Mouse (Mus musculus): ENCODE results near the gene Mbnl1.
A peak's percentile ranks its signal among the peaks of the same experiment; 100 is the strongest.

The Mbnl1 gene

GRCm38 (mm10) chr3:60608952-60609403, 136.3 kb downstream of the Mbnl1 start:
- no peak for DNase-seq (ENCODE audit: low spot score in 2 of 2)

GRCm38 (mm10) chr3:60611839-60612238, 139.2 kb downstream of the Mbnl1 start:
- peak; percentile 46 to 69 for DNase-seq (ENCODE audit: low spot score in 2 of 2)

GRCm38 (mm10) chr3:60613121-60613520, 140.5 kb downstream of the Mbnl1 start:
- DNase-seq (ENCODE audit: low spot score in 2 of 2) = no peak

- peak in 1 of 2 experiments; percentile 40 for DNase-seq (ENCODE audit: low spot score in 2 of 2)
Observed at GRCm38 (mm10) chr3:60614516-60614915, 141.9 kb downstream of the Mbnl1 start.

GRCm38 (mm10) chr3:60615057-60615606, 142.5 kb downstream of the Mbnl1 start:
- DNase-seq (ENCODE audit: low spot score in 2 of 2) = peak; percentile 42 to 44

- DNase-seq (ENCODE audit: low spot score in 2 of 2) = no peak
Observed at GRCm38 (mm10) chr3:60615615-60616014, 143.0 kb downstream of the Mbnl1 start.

- no peak for DNase-seq (ENCODE audit: low spot score in 2 of 2)
Observed at GRCm38 (mm10) chr3:60616147-60616546, 143.5 kb downstream of the Mbnl1 start.

- DNase-seq (ENCODE audit: low spot score in 2 of 2) = no peak
Observed at GRCm38 (mm10) chr3:60617643-60618042, 145.0 kb downstream of the Mbnl1 start.

GRCm38 (mm10) chr3:60620236-60620635, 147.6 kb downstream of the Mbnl1 start:
- DNase-seq (ENCODE audit: low spot score in 2 of 2) = no peak

GRCm38 (mm10) chr3:60631183-60631582, 158.6 kb downstream of the Mbnl1 start:
- no peak for DNase-seq (ENCODE audit: low spot score in 2 of 2)

- DNase-seq (ENCODE audit: low spot score in 2 of 2) = no peak
Observed at GRCm38 (mm10) chr3:60631754-60632153, 159.1 kb downstream of the Mbnl1 start.

- no peak for DNase-seq (ENCODE audit: low spot score in 2 of 2)
Observed at GRCm38 (mm10) chr3:60632796-60633466, 160.3 kb downstream of the Mbnl1 start.

- no peak for DNase-seq (ENCODE audit: low spot score in 2 of 2)
Observed at GRCm38 (mm10) chr3:60638530-60638929, 165.9 kb downstream of the Mbnl1 start.

- DNase-seq (ENCODE audit: low spot score in 2 of 2) = no peak
Observed at GRCm38 (mm10) chr3:60639135-60639534, 166.5 kb downstream of the Mbnl1 start.

- no peak for DNase-seq (ENCODE audit: low spot score in 2 of 2)
Observed at GRCm38 (mm10) chr3:60642227-60642626, 169.6 kb downstream of the Mbnl1 start.

GRCm38 (mm10) chr3:60645531-60645930, 172.9 kb downstream of the Mbnl1 start:
- DNase-seq (ENCODE audit: low spot score in 2 of 2) = no peak

- DNase-seq (ENCODE audit: low spot score in 2 of 2) = no peak
Observed at GRCm38 (mm10) chr3:60648293-60648692, 175.7 kb downstream of the Mbnl1 start.

GRCm38 (mm10) chr3:60660762-60661161, 188.1 kb downstream of the Mbnl1 start:
- no peak for DNase-seq (ENCODE audit: low spot score in 2 of 2)
